Mouse (Mus musculus) liver, embryonic 11.5 days (tissue): ENCODE measurements around the gene Gps1. TPM values are rescaled to one million over a fixed set of nuclear protein-coding genes. Genes with fewer than 3 reads are reported as not detected.

Experiments
- ATAC-seq: fragments of 200-750 bp; cut with Nextera tagmentation; replicated peaks from 2 replicates; pipeline ENCODE4 v1.8.0; 2017; ENCODE audit warnings: moderate number of reproducible peaks, mild to moderate bottlenecking, moderate TSS enrichment, moderate library complexity; ENCODE audit not compliant: low FRiP score
- DNase-seq: peaks from one replicate; pipeline ENCODE4 v3.0.0-alpha.2; 2017; ENCODE audit warnings: low spot score
- H3K27ac ChIP-seq: fragments of 300-500 bp; sonication (generic); 2 replicates; pipeline ENCODE4 v1.5.1; 2014; ENCODE audit warnings: mild to moderate bottlenecking, low read depth, low read length, control low read depth
- H3K27me3 ChIP-seq: fragments of 300-500 bp; sonication (generic); replicated peaks from 2 replicates; pipeline ENCODE4 v1.6.1; 2014; ENCODE audit warnings: low read length, mixed read lengths; ENCODE audit not compliant: control insufficient read depth, insufficient read depth
- H3K36me3 ChIP-seq: fragments of 300-500 bp; sonication (generic); 2 replicates; pipeline ENCODE4 v1.6.1; 2014; ENCODE audit warnings: mild to moderate bottlenecking, low read length, moderate library complexity, mixed read lengths; ENCODE audit not compliant: control insufficient read depth, insufficient read depth
- H3K4me1 ChIP-seq: fragments of 300-500 bp; sonication (generic); replicated peaks from 2 replicates; pipeline ENCODE4 v1.6.1; 2014; ENCODE audit warnings: low read length, mixed read lengths; ENCODE audit not compliant: control insufficient read depth, insufficient read depth
- H3K4me2 ChIP-seq: fragments of 300-500 bp; sonication (generic); 2 replicates; pipeline ENCODE4 v1.6.1; 2014; ENCODE audit warnings: mild to moderate bottlenecking, control low read depth, moderate library complexity
- H3K4me3 ChIP-seq: fragments of 300-500 bp; sonication (generic); 2 replicates; pipeline ENCODE4 v1.5.1; 2014; ENCODE audit warnings: low read depth, low read length, control low read depth
- H3K9ac ChIP-seq: fragments of 300-500 bp; sonication (generic); 2 replicates; pipeline ENCODE4 v1.6.1; 2014; ENCODE audit warnings: low read depth, low read length, control low read depth
- H3K9me3 ChIP-seq: fragments of 300-500 bp; sonication (generic); 2 replicates; pipeline ENCODE4 v1.6.1; 2016; ENCODE audit warnings: low read length, inconsistent platforms, mixed read lengths; ENCODE audit not compliant: control insufficient read depth
- WGBS: fragments of 180-500 bp; shearing (Covaris S2); extraction: QIAGEN DNeasy Blood & Tissue Kit; methylation state at CpG from one replicate; pipeline ENCODE4 v1.1.7; 2014; 5-methylcytosine and 5-hydroxymethylcytosine counted together
- polyA plus RNA-seq: library from polyadenylated mRNA; unstranded; fragments of >200 nt; fragmentation: Nextera tagmentation; extraction: Ambion mirVana; gene quantifications from 2 replicates; pipeline ENCODE4 v1.2.1, GENCODE M21; 2014

The Gps1 gene
- polyA plus RNA-seq, 1 experiment from 2014 or later, result 209 TPM

DNA sequence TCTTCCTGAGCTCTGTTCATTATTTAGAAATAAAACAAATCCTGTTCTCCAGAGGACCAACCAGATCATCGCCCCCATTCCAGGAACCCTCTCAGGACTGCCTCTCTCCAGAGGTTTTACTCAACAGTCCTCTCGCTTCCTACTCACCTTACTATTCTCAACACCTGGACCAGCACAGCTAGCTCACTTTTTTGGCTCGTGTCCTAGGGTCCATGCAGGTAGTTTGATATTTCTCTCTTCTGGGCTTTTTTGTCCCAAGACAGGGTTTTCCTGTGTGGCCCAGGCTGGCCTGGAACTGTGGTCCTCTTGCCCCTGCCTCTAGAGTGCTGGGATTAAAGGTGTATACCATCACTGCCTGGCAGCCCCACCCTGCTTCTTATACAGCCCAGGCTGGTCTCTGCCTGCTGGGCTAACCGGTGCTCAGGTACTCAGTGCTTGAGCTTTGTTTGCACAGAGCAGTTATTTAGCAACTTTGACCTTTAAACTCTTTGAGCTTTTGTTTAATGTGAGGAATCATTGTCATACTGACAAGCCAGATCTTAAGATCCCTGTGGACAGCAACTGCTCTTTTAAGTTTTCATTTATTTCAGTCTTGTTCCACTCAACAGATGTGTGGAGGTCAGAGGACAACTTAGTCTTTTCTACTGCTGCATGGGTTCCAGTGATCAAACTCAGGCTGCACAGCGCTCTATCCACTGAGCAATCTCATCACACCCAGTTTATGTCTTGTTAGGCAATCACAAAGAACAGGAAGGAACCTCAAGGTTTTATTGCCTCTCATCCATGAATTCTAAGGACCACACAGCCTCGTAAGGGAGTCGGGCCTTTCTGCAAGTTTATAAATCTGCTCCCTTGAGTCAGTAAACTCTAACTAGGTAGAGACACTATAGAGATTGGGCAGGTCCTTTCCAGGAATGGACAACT lies 21.6 kb downstream of the Gps1 start:
- no peak overlapping the region for H3K4me3 ChIP-seq
- WGBS, result 85% methylated on average over 7 of the region's 7 CpGs
- no peaks in the 10 kb centered on the region for H3K27me3 ChIP-seq
- no peak for ATAC-seq
- peaks cover 46% of the 10 kb centered on the region for H3K36me3 ChIP-seq
- H3K27ac ChIP-seq, result no peak overlapping the region
- DNase-seq, result no peak
- H3K4me1 ChIP-seq, result no peaks in the 10 kb centered on the region
- no peak overlapping the region for H3K9ac ChIP-seq
- H3K4me2 ChIP-seq, result no peak overlapping the region
- H3K9me3 ChIP-seq, result no peaks in the 10 kb centered on the region

DNA sequence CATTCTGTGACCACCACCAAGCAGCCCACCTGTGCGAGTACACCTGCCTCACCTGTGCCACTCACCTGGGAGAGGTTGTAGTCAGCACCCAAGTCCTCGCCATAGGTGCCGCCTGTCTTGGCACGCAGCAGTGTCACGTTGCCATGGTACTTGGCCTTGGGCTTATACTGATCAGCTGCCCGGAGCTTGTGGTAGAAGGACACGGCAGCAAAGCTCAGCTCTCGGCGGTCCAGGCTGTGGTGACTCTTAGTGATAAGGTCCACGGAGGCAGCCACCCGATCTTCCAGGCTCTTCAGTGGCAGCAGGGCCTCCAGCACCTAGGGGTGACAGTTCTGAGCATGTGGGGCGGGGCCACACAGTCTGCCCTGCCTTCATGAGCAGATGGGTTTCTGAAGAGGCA lies 23.9 kb downstream of the Gps1 start:
- ATAC-seq (no peak), DNase-seq (no peak)
- WGBS, result 81% methylated on average over 12 of the region's 12 CpGs
- Histone ChIP-seq H3K9me3 (no peaks in the 10 kb centered on the region), H3K4me3 (no peak overlapping the region), H3K4me2 (no peak overlapping the region), H3K36me3 (peaks cover 70% of the 10 kb centered on the region), H3K27me3 (no peaks in the 10 kb centered on the region), H3K4me1 (no peaks in the 10 kb centered on the region), H3K9ac (no peak overlapping the region), H3K27ac (no peak overlapping the region)

DNA sequence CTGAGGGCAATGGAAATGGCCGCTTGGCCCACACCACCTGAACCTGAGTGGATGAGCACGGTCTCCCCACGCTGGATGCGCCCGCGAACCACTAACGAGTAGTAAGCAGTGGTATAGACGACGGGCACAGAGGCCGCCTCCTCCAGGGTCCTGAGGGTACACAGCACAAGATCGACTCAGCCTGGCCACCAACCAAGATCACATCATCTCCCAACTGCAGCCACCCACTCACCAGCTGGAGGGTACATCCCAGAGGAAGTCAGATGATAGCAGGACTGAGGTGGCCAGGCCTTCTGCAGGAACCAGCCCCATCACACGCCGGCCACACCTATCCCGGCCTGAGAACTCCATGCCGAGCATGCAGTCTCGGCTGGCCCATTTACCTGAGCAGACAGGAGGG lies 28.0 kb downstream of the Gps1 start:
- no peak overlapping the region for H3K4me2 ChIP-seq
- DNase-seq (no peak), ATAC-seq (no peak)
- H3K36me3 ChIP-seq, result peaks cover 100% of the 10 kb centered on the region
- WGBS, result 95% methylated on average over 16 of the region's 16 CpGs
- no peak overlapping the region for H3K9ac ChIP-seq
- H3K4me3 ChIP-seq, result no peak overlapping the region
- no peaks in the 10 kb centered on the region for H3K9me3 ChIP-seq
- no peaks in the 10 kb centered on the region for H3K27me3 ChIP-seq
- H3K27ac ChIP-seq, result no peak overlapping the region; the same call in 1 of the 2 replicates
- H3K4me1 ChIP-seq, result no peaks in the 10 kb centered on the region

DNA sequence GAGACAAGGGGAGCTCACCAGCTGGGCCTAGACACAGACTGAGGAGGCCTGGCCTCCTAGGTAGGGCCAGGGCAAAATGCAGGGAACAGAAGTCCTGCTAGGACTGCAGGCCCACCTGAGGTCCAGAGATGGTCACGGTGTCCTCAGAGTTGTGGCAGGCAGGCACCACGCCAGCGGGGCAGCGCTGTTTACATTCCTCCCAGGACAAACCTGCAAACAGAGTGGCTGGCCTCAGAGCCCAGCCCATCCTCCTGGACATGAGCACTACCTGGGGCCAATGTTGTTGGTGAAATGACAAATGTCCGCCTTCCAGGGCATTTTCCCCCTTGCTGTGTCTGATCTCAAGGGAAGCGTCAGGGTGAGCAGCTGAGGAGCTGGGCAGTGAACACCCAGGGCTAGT lies 33.3 kb downstream of the Gps1 start:
- Histone ChIP-seq H3K9me3 (no peaks in the 10 kb centered on the region), H3K4me1 (peaks cover 14% of the 10 kb centered on the region), H3K9ac (no peak overlapping the region), H3K27ac (no peak overlapping the region), H3K27me3 (no peaks in the 10 kb centered on the region), H3K4me3 (no peak overlapping the region), H3K36me3 (peaks cover 99% of the 10 kb centered on the region), H3K4me2 (no peak overlapping the region)
- DNase-seq (no peak), ATAC-seq (no peak)
- 96% methylated on average over 6 of the region's 6 CpGs for WGBS

- Histone ChIP-seq H3K4me3 (no peak overlapping the region), H3K4me2 (no peak overlapping the region), H3K27me3 (no peaks in the 10 kb centered on the region), H3K9me3 (no peaks in the 10 kb centered on the region), H3K27ac (no peak overlapping the region), H3K36me3 (peaks cover 90% of the 10 kb centered on the region), H3K9ac (no peak overlapping the region), H3K4me1 (peaks cover 20% of the 10 kb centered on the region)
- DNase-seq (no peak), ATAC-seq (no peak)
- WGBS, result 91% methylated on average over 13 of the region's 13 CpGs
These were observed 34.2 kb downstream of the Gps1 start for GRCm38 (mm10) chr11:120818251-120818650.

GRCm38 (mm10) chr11:120819556-120819955 lies 35.5 kb downstream of the Gps1 start:
- Histone ChIP-seq H3K27me3 (no peaks in the 10 kb centered on the region), H3K27ac (no peak overlapping the region), H3K4me1 (peaks cover 20% of the 10 kb centered on the region), H3K9me3 (no peaks in the 10 kb centered on the region), H3K9ac (no peak overlapping the region), H3K4me3 (no peak overlapping the region), H3K4me2 (no peak overlapping the region), H3K36me3 (peaks cover 77% of the 10 kb centered on the region)
- 98% methylated on average over 6 of the region's 6 CpGs for WGBS
- ATAC-seq (no peak), DNase-seq (no peak)

GRCm38 (mm10) chr11:120820546-120820945 lies 36.5 kb downstream of the Gps1 start:
- H3K4me3 ChIP-seq, result no peak overlapping the region
- no peak overlapping the region for H3K27ac ChIP-seq
- ATAC-seq, result no peak

GRCm38 (mm10) chr11:120821076-120821922 lies 37.2 kb downstream of the Gps1 start:
- peak overlapping the region; percentile 81 for H3K4me3 ChIP-seq
- no peak for DNase-seq
- no peaks in the 10 kb centered on the region for H3K9me3 ChIP-seq
- H3K9ac ChIP-seq, result peak overlapping the region; percentile 89
- no peak overlapping the region for H3K27ac ChIP-seq
- H3K36me3 ChIP-seq, result peaks cover 59% of the 10 kb centered on the region
- H3K4me1 ChIP-seq, result peaks cover 33% of the 10 kb centered on the region
- WGBS, result 83% methylated on average over 14 of the region's 14 CpGs
- ATAC-seq, result no peak
- peak overlapping the region; percentile 89 for H3K4me2 ChIP-seq
- H3K27me3 ChIP-seq, result no peaks in the 10 kb centered on the region

More at GRCm38 (mm10) chr11:120820546-120820945, 36.5 kb downstream of the Gps1 start:
- no peaks in the 10 kb centered on the region for H3K9me3 ChIP-seq
- 94% methylated on average over 14 of the region's 14 CpGs for WGBS
- no peaks in the 10 kb centered on the region for H3K27me3 ChIP-seq
- H3K36me3 ChIP-seq, result peaks cover 67% of the 10 kb centered on the region
- no peak overlapping the region; the same call in 1 of the 2 replicates for H3K9ac ChIP-seq
- no peak overlapping the region for H3K4me2 ChIP-seq
- peak; percentile 30 for DNase-seq
- peaks cover 26% of the 10 kb centered on the region for H3K4me1 ChIP-seq
